Mouse (Mus musculus): ENCODE measurements around the gene Olfr314.
"Not testable (repeated sequence)": the region's sequence is repeated elsewhere in the genome, so short reads cannot be mapped to it uniquely, and the experiment has no call there.

Gene Olfr314

DNA sequence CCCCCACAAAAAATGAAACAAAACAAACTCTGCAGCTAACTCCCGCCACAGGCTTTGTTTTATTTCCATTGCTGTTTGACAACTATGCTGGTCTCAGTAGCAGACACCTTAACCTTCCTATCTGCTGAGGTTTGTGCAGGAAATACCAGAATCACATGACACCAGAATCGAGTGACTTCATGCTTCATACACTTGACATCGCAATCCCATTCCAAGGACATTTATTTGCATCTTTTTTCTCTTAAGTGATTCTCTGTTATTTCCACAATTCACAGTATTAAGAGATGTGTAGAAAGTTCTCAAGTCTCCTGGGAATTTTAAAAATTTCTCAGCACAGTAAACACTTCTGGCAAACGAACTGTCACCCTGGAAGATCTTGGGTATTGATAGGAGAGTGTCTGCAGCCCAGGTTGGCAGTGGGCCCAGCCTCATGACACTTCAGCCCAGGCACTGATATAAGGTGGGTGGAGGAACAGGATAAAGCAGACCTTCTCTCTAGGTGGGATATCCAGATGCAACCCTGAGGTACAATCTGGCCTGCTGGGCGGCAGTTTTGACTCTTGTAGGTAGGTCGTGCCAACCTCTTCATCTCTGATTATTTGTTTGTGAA is at the start of gene Olfr314:
Gene Olfr314, plus strand, starts transcription at position 473 of the 610 bp plus-strand sequence.
- DNase-seq, result no peak

DNA sequence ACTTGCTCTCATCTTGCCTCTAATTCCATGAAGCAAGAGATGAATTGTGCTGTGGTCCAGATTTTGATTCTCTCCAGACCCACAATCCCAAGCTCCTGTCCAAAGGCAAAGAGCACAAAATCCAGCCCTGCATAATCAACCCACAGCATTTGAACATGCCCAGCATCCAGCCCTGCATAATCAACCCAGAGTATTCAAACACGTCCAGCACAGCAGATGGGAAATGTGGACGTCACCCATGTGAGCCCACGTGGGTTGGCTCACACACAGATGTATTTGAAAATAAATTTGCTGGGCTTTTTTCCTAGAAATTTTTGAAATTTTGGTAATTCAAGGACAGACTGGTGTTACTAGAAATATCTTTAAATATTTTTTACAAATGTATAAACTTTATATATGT is 49.4 kb upstream of the Olfr314 start:
- no peak for DNase-seq

DNA sequence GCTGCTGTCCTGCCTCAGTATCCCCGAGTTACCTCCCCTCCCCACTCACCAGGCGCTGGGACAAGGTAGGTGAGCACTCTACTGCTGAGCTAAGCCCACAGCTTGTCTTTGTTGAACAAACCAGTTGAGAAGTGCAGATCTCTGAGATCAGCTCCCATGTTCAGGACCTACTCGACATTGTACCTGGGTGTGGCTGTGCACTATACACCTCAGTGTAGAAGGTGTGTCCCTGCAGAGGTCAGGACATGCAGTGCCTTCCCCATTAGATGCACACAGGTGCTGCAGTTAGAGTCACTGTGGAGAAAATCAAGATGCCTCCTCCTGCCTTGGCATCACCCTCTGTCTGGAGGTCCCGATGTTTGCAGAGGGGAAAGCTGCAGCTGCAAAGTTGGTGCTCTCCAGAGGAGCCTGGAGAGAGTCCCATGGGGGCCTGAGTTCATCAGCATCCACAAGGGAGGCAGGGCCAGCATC is 43.9 kb upstream of the Olfr314 start, which contains the start of gene Olfr317:
Gene Olfr317, minus strand, starts transcription at position 421 of the 471 bp plus-strand sequence.
- no peak for DNase-seq

DNA sequence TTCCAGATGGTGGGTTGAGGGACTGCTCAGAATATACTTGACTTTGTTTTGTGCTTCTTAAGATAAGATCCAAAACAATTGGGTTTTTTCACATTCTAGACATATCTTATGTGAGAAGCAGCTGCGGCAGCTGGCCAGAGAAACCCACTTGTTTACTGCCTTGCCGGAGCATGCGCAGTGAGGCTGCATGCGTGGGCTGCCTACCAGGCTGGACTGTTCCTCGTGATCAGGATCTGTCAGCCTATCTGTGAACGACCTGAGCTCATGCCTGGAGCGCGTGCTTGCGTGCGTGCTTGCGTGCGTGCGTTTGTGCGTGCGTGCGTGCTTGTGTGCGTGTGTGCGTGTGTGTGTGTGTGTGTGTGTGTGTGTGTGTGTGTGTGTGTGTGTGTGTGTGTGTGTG is 31.7 kb upstream of the Olfr314 start:
- not testable (repeated sequence) for DNase-seq

- DNase-seq, result no peak
Measured at GRCm38 (mm10) chr11:58752434-58752833, 30.3 kb upstream of the Olfr314 start, which contains the start of gene Olfr316. TSS of gene Olfr316 (plus strand) at chr11:58752734.

DNA sequence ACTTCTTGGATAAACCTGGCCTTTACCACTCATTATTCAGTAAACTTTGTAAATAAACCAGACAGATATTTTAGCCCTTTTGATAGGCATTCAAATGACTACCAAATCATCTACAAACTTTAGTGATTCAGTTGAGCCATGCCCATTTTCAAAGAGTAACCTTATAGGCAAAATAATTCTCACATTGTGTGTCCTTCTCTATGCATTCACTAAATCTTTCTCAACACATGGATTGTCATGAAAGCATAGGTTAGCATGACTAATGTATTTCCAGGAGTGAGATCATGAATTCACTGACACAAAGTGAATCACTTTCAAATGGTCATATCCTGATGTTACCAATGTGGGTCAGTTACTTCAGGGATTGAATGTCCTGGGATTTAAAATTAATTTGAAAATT is 9.9 kb upstream of the Olfr314 start, which contains the start of gene Olfr315:
Gene Olfr315, plus strand, starts transcription at position 301 of the 400 bp plus-strand sequence.
- no peak for DNase-seq

GRCm38 (mm10) chr11:58784182-58784581 is 1.4 kb downstream of the Olfr314 start:
- no peak for DNase-seq

DNA sequence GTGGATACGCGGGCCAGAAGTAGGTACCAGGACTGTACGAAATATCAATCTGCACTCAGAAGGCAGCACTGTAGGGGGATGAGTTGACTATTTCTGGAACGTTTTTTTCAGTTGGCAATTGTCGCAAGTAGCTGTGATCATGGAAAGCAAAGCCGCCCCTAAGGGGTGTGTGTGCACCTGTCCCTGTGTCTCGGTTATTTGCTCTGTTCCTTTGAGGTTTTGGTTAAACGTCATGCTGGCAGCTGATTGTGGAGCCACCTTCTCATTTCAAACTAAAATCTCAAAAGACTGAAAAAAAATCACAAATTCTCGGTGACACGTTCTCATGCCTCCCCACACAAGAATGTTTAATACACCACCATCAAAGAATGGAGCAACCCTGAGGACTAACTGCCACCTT is 4.9 kb downstream of the Olfr314 start:
- no peak for DNase-seq

DNA sequence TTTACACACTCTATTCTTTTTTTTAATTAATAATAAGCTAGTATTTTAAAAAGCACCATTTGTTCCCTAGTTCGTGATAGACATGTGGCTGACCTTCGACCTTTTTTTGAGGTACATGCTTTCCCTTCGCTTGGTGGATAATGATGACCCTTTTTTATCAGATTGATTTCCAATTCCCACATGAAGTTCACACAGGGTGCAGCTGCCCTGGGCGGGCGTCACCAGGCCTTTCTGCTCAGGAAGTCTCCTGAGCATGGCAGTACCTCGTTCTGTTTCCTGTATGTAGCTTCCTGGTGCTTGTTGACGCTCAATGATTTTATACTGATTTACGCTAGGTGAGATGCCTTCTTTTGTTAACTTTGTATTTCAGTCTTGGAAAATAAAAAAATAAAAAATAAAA is 5.6 kb downstream of the Olfr314 start:
- no peak for DNase-seq

GRCm38 (mm10) chr11:58789532-58789931 is 6.8 kb downstream of the Olfr314 start:
- no peak for DNase-seq

- DNase-seq, result no peak
Measured at GRCm38 (mm10) chr11:58790053-58790452, 7.3 kb downstream of the Olfr314 start.

DNA sequence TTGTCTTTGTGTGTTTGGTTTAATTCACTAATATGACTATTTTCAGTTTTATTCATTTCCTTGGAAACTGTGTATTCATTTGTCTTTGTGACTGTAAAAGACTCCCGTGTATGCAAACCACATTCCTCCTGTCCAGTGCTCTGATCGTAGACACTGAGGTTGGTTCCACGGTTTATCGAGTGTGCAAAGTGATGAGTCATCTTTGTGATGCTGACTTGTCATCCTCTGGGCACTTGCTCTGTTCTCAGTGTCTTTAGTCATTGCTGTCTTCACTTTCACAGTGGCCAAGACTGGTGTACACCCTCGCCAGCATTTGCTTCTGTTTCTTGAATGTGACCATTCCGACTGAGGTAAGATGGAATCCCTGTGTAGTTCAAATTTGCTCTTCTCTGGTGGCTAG is 7.9 kb downstream of the Olfr314 start:
- DNase-seq, result no peak

- no peak for DNase-seq
Measured at GRCm38 (mm10) chr11:58795856-58796255, 13.1 kb downstream of the Olfr314 start.

DNA sequence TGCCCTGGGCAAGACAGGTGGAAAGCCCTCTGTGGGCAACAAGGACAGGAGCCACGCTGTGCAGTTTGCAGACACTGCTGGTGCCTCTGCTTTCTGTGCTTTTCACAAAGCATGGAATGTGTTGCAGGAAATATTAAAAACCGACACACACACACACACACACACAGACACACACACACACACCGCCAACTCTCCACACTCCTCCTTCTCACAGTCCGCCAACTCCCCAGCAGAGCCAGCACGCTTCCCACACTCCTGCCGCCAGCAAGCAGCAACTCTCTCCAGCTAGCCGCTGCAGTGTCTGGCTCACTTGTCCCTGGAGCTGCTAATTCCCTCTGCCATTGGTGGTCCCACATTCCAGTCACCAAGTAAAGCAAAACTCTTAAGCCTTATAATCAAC is 14.1 kb downstream of the Olfr314 start:
- no peak for DNase-seq

- DNase-seq, result no peak
Measured at GRCm38 (mm10) chr11:58799747-58800146, 17.0 kb downstream of the Olfr314 start.

GRCm38 (mm10) chr11:58801558-58802228 is 18.9 kb downstream of the Olfr314 start, which contains the start of gene Fam183b:
TSS of gene Fam183b (minus strand) at chr11:58801960.
- peak; percentile 10 for DNase-seq

GRCm38 (mm10) chr11:58803871-58804270 is 21.1 kb downstream of the Olfr314 start:
- no peak for DNase-seq

DNA sequence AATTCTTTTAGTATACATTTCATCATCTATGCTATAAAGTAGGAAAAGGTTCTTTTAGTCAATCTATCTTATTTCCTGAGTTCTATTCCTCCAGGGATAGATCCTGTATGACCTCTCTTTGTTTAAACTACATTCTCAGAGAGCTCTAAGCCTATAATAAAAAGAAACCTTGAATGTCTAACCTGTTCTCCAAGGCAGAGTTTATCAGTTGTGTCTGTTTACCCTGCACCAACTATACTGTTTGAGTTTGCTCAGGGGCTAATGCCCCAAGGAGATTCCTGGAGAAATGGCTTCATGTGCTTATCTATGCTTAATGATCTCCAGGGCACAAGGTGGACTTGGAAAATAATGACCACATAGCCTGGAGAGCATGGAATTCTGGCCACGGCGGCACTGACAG is 21.6 kb downstream of the Olfr314 start:
- no peak for DNase-seq

DNA sequence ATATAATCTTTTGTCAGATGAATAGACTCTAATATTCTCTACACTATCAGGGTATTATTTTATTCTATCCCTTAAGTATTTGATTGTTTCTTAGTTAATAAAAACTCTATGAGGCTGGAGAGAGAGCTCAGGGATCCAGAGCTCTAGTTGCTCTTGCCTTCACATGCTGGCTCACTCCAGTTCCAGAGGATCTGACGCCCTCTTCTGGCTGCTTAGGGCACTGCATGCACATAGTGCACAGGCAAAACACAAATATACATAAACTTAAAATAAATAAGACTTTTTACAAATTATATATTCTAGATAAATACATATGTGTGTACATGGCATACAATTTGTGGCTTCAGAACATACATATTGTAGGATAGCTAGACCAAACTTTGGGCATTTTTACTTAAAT is 29.2 kb downstream of the Olfr314 start:
- no peak for DNase-seq

DNA sequence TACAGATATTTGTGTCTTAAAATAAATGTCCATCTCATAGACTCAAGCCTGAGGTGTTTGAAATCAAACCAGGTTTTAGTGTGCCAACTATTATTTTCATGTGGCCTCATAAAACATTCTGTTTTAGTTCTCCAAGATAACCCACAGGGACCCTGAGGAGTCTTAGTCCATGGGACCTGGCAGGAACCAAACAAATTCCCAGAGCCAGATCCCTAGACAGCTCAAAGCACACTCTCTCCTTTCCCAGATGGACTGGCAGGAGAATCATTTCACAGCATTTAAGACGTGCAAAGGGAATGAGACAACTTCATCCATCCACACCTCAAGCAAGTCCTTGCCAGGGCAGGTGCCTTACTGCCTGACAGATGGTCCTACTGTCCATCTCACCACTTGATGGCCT is 31.9 kb downstream of the Olfr314 start, which contains the start of gene Olfr313:
Gene Olfr313, plus strand, starts transcription at position 301 of the 400 bp plus-strand sequence.
- DNase-seq, result not testable (repeated sequence)

GRCm38 (mm10) chr11:58815676-58816075 is 32.9 kb downstream of the Olfr314 start:
- DNase-seq, result no peak

- DNase-seq, result not testable (repeated sequence)
Measured at GRCm38 (mm10) chr11:58828937-58829336, 46.2 kb downstream of the Olfr314 start, which contains the start of gene Olfr312. TSS of gene Olfr312 (plus strand) at chr11:58829237.

GRCm38 (mm10) chr11:58829764-58830163 is 47.0 kb downstream of the Olfr314 start:
- no peak for DNase-seq

- not testable (repeated sequence) for DNase-seq
Measured at GRCm38 (mm10) chr11:58832541-58832940, 49.8 kb downstream of the Olfr314 start.
